Mouse (Mus musculus): ENCODE results near the gene Inpp5f. TPM values are rescaled to one million over a fixed set of nuclear protein-coding genes. Genes with fewer than 3 reads are reported as not detected.
"Not testable (repeated sequence)": the region's sequence is repeated elsewhere in the genome, so short reads cannot be mapped to it uniquely, and the experiment has no call there.

Inpp5f gene
- 28.8 and 31.4 TPM in 2 replicates for total RNA-seq (2021)
- long read RNA-seq, full-length matches to known transcripts, result 3 of 14 reads
- long read RNA-seq, partial matches to known transcripts, result 5 of 14 reads
- long read RNA-seq, other reads (novel, unspliced or antisense), result 6 of 14 reads

DNA sequence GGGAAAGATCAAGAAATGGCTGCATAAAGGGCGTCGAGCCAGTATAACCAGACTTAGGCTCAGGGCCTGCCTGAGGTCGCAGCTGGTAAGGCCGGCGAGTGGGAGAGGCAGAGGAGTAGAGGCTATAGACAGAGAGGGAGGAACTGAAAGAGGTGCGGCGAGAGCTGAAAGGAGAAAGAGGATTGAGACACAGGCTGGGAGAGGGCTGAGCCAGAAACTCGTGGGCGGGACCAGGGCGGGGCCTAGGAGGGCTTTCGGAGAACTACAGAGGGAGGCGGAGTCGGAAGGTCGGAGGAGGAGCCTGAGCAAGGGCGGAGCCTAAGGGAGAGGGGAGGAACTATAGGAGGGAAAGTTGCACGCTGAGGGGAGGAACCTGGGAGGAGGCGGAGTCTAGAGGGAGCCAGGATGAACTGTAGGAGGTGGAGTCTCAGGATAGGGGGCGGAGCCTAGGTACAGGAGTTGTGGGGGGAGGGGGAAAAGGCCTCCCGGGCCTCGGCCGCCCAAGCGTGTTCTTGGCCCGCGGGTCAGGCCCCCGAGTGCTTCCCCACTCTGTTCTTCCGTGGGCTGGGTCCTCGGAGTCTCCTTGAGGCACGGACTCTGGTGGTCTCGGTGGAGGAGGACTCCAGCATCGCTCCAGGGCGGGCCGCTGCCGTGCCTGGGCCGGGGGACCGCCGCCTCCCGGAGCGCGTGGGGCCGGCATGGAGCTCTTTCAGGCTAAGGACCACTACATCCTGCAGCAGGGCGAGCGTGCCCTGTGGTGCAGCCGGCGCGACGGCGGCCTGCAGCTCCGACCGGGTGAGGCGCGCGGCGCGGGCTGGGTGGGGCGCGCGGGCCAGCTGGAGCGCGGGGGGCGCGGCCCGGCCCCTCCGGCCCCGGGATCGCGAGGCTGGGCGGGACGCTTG, at the start of gene Inpp5f:
Gene Inpp5f, plus strand, starts transcription at position 432 of the 902 bp plus-strand sequence.
- DNase-seq, result peak; percentile 98

DNA sequence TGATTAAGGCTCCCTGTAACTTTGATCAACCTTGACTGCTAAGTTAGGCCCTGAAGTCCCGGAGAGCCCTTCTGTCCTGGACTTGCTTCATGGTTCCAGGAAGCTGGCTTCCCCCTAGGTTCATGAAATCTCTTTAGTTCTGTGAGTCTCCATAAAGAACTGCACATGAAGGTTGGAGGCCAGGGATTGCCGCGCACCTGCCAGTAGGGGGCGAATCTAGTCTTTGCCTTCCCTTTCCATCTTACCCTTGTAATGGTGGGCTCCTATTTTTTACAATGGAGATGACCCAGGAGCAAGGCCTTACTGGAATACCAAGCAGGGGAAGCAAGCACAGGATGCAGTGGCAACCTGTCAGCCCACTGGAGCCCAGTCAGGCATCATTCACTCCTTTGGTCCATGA, 47.8 kb upstream of the Inpp5f start:
- peak; percentile 48 for DNase-seq

DNA sequence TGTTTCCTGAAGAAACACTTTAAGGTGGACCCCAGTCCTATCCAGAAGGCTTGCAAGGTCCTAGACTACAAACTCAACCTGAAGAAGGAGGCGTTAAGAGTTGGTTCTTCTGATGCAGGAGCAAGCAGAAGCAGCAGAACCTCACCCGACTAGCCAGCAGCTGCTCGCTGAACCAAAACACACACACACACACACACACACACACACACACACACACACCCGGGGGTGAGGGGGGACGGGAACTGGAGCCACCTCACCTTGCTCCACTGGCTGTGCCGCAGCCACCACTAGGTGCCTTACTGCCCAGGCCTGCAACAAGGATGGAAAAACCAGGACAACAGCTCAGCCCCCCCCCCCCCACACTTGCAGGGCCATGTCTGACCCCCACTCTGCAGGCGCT, 44.8 kb upstream of the Inpp5f start:
- no peak for DNase-seq

DNA sequence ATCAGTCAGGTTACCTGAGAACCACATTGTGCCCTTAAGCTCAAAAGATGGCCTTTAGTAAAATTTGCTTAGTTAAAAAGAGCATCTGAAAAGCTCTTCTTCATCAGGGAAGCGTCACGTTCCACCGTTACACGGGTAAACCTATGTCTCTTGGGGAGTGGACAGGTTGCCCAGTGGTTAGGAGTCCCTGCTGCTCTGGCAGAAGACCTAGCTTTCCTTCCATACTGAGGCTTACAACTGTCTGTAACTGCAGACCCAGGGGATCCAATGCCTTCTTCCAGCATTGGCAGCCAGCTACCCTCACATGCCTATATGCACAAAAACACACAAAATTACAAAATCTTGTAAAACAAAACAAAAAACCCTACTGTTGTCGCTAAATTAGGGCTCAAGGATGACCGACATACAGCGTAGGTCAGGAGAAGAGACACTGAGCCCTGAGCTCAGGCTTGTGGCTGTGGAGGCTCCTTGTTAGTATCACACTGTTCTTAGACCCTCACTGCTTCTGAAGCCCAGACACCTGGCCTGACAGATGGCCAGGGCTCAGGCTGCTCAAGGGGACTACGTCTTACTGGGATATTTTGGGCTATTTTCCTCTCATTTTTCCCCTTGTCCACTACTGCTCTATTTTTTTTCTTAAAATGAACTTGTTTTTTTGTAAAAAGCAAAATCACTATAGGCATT, 43.4 kb upstream of the Inpp5f start:
- no peak for DNase-seq

DNA sequence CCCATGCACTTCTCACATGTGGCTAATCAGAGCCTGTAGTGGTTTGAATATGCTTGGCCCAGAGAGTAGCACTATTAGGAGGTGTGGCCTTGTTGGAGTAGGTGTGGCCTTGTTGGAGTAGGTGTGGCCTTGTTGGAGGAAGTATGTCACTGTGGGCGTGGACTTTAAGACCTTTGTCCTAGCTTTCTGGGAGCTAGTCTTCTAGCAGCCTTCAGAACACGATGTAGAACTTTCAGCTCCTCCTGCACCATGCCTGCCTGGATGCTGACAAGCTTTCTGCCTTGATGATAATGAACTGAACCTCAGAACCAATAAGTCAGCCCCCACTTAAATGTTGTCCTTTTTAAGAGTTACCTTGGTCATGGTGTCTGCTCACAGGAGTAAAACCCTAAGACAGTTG, 41.7 kb upstream of the Inpp5f start:
- DNase-seq, result not testable (repeated sequence)

DNA sequence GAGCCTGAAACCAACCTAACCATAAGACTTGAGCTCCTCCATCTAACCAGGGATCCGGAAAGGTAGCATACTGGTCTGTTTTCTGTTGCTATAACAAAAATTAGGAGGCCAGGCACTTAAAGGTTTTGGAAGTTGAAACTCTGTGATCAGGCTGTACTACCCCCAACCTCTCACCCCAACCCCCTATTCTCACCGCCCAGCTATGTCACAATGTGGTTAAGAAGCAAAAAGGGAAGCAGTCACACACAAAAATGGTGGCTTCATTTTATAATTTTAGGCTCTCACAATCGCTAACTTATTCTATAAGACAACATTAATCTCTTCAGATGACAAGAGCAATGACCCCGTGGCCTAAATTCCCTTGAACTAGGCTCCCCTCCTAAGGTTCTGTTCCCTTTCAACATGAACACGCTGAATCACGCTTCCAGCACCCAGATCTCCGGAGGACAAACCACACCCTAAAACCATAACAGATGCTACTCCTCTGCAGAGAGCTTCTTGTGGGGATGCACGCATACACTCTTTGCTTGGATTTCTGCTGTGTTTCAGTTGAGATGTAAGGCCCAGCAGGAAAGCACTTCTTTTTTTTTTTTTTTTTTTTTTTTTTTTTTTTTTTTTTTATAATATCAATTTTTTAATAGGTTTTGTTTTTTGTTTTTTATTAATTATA, 41.0 kb upstream of the Inpp5f start:
- no peak for DNase-seq

DNA sequence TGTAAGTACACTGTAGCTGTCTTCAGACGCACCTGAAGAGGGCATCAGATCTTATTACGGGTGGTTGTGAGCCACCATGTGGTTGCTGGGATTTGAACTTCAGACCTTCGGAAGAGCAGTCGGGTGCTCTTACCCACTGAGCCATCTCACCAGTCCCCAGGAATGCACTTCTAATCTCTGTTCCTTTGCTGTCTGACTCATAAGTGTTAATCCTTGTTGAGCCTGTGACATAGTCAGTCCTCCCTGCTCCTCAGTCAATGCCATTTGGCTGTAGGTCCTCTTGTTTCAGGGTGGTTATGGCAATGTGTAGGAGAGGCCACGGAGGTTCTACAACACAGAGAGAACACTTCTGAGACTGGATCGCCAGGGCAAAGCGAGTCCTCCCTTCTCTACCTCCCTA, 40.5 kb upstream of the Inpp5f start:
- DNase-seq, result not testable (repeated sequence)

DNA sequence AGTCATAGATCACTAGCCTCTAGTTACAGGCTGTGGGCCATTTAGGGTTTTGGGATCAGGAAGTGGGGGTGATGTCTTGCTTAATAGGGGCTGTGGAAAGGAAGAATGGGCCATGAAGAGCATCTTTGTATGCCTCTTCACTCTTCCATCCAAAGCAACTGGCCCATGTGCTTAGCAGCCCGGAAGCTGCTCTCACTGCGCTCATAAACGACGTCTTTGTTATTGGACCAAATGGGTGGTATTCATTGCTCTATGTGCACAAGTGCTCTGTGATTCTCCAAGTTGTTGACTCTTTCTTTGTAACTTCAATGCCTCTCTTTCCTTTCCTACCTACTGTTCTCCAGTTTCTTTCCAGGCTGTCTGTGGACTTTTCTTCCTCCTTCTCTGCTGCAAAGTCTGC, 39.1 kb upstream of the Inpp5f start:
- DNase-seq, result no peak

DNA sequence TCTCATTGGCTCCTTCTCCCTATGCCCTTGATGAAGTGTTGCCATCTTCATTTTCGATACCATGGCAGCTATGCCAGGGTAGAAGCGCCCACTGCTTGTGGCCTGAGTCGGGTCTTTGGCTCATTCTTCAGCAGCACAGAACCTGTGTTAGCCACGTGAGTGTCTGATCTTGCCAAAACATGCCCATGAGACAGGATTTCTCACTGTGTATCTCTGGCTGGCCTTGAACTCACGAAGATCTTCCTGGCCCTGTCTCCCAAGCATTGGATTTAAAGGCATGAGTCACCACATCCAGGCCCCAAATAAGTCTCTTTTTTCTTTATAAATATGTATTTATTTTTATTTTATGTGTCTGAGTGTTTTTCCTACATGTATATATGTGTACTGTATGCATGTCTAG, 35.9 kb upstream of the Inpp5f start:
- DNase-seq, result peak; percentile 14

DNA sequence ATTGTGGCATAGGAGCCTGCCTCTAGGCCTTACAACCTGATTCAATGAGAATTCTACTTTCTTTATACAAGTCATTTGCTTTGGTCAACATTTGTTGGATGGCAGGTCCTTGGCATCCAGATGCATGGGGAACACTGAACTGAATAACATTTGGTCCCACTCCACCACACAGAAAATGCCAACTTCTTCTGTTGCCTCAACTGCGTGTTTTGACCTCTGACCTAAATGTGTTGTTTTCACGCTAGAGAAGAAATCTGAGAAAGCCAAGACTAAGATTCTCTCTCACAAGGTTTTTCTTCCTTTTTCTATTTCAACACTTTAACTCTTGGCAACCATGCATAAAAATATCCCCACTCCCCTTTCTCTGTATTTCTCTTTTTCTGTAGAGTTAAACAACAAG, 35.3 kb upstream of the Inpp5f start:
- DNase-seq, result no peak

DNA sequence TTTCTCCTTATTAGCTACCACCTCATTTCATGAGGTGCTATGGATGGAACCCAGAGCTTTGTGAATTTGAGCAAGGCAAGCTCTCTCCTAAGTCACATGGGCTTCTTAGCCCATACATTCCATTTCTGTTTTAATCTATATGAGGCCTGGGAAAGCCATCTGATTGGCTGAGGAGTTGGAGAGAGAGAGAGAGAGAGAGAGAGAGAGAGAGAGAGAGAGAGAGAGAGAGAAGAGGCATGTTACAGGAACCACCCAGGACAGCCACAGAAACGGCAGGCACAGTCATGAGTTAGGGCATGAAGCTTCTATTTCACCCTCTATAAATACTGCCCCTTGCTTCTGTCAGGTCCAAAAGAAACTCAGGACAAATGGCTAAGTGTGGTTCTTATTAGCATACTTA, 33.5 kb upstream of the Inpp5f start:
- DNase-seq, result no peak

DNA sequence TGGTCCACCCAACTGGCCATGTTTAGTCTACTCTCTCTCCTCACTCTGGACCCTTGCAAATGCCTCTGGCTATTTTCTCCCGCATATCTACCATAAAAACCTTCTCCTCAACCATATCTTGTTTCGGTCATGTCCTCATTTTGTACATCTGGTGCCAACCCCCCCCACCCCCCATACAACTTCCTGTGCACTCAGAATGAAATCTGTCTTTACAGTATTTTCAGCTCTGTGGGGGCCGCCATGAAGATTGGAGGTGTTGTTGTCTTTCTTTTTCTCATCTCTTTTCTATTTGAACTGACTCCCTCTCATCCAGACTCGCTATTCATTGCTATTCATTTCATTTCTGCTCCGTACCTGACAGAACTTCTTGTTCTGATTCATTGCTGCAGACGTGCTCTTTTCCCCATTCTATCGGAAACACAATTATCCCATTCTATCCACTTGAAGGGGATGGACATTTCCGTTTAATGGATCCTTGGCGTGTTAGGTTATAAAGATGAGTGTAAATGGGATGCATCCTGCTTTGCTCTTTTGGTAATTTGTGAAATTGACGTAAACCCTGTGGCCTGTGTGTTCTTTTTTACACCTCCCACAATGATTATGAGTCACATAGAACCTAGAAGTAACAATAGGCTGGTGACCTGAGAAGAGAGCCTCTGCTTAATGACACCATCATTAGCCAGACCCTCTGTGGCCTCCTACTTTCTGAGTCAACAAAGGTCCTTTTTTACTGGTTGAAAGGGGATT, 32.8 kb upstream of the Inpp5f start:
- DNase-seq, result no peak

DNA sequence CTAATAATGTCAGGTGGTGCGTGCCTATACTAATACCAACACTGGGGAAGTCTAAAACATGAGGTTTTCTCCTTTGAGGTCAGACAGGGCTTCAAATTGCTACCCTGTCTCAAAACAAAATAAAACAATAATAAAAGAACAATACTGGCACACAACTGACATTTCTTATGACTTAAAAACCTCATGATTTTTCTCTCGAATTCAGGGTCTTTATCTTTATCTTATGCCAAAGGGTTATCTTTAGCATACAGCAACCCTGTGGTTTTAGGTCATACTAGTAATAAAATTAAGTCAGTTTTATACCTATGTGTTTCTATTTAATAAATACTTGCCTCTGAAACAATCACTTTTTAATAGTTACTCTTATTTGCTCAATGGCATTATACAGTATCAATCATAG, 31.7 kb upstream of the Inpp5f start:
- DNase-seq, result no peak

DNA sequence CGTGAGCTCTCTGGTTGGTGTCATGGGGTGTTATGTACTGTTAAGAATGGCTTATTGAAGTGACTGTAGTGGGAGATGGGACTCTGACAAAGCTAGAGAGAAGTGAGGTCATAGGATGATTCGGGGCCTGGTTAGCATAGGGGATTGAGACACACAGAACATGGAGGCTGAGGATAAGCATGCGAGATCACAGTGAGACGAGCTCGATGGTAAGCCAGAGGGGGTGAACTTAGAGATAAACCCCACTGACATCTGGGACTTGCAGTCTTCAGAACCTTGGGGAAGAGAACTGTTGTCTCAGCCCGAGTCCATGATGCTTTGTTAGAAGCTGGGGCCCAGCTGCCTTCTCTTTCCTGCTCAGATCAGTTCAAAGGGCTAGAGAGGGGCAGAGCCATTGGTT, 30.8 kb upstream of the Inpp5f start:
- no peak for DNase-seq

DNA sequence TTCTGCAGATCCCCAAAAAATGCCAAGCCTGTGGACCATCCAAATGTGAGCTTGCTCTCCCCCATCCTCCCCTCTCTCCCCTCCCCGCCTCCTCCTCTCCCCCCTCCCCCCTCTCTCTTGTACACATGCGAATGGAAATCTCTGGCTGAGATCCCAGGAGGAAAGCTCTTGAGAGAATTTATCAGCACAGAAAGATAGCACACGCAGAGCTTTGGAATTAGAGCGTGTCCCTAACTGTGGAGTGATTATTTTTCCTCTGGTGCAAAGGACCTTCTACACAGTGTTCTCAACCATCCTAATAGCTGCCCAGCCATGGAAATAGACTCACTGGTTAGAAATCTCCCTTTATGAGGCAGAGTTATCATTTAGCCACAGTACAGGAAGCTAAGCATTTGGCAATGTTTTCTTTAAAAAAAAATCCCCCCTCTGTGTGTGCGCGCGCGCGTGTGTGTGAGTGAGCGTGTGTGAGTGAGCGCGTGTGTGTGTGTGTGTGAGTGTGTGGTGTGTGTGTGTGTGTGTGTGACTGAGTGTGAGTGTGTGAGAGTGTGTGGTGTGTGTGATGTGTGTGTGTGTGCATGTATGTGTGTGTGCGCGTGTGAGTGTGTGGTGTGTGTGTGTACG, 29.2 kb upstream of the Inpp5f start:
- no peak for DNase-seq

DNA sequence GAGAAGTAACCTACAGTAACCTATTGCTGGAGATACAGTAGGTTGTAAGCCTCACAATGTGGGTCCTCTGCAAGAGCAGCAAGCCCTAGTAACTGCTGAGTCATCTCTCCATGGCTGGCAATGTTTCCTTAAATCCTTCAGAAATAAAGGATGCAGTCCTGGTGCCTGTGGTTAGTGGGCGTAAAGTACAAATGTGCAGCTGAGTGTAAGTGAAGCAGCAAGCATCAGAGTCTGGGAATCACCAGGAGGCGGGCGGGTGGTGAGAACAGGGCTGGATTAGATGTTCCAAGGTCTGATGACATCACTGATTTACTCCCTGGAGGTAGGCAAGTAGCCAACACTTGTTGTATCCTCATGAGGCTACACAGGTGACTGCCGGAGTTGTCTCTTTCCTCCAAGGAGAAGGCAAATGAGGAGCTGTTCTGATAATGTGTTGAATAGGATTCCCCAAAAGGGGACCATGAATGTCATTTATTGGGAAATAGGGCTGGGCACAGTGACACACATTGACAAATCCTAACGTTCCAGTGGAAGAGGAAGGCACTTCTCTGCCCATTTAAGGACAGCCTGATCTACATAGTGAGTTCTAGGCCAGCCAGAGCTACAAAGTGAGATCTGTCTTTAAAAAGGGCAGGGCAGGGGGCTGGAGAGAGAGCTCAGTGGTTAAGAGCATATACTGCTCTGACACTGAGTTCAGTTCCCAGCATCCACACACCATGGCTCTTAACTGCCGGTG, 27.7 kb upstream of the Inpp5f start:
- peak; percentile 30 for DNase-seq

DNA sequence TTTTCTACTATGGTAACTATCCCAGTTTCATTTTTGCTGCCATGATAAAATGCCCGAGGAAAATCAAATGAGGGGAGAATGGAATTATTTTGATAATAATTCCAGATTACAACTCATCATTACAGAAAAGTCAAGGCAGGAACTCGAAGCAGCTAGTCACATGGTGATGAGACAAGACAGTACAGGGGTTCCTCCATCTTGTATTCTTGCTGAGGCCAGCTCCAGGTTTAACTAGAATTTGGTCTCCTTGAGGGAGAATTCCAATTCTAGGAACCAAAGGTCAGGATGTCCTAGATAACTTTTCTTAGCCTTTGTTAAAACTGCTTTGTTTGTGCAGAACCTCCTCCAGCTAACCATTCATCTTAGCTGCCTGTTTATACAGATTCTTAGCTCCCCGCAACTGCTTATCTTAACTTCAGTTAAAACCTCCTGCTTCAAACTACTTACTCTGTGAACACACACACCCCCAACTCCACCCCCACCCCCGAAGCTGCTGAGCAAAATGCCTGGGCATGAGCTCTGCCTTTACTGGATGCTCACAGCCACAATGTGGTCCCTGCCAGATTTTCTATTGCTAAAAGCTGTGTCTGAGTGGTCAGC, 23.7 kb upstream of the Inpp5f start:
- no peak for DNase-seq

DNA sequence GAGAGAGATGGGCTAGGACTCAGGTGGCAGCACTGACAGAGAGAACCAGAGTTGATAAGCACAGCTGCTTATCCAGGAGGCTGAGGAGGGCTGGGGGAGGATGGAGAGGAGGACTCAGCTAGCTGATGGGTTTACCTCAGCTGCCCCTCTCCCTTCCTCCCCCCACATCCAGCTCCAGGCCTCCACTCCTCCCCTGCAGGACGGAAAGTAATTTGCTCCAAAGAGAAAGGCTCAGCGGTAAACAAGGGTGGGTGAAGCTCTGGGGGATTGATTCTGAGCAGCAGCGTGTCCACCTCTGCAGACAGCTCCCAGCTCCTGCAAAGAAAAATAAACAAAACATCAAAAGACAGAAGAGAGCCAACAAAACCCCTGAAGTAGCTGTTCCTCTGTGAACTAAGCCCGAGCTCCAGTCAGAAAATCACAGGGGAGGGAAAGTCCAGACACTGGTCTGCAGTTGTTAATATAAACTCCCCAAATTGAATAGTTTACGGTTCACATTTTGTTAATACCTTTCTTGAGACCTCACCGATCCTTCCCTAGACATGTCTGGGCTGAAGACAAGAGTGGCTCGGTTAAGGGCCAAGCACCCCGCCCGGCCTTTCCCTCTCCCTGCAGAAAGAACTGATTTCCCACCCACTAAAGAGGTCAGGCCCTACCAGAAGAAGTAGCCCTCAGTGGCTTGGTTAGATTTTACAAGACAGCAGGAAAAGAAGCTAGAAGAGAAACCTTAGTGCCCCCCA, 19.6 kb upstream of the Inpp5f start:
- no peak for DNase-seq

DNA sequence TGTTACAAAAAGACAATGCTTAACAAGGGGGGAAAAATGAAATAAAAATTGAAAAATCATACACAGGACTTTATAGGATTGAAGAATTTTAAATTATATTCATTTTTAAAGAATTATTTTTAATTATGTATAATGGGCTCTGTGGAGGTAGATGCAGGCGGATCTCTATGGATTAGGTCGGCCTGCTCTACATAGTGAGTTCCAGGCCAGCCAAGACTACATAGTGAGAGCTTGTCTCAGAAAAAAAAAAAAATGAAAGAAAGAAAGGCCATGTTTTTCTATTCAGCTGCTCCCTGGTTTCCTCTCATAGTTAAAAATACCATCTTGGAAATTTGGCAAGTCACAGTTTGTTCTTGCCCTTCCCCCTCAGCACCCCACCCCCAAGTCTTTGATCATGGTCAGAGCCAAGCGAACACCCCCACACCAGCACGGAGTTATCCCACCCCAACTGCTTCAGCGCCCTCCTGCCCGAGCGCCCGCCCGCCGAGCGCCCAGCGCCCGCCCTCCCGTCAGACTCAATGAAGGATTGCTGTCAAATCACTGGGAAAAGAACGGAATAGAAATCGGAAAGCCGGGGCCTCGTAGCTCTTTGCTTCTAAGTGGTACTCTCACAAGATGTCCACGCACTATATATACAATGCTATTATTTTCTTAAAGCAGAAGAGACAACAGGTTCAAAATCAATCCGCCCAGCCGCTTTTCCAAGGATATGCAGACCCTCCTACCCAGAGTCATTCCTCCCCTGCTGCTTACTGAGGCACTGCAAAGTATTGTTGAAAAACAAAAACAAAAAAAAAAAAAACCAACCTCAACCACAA, 18.8 kb upstream of the Inpp5f start:
- peak; percentile 56 for DNase-seq
